Mouse (Mus musculus): ENCODE data around the gene Cfap77.
"Not testable (repeated sequence)": the region's sequence is repeated elsewhere in the genome, so short reads cannot be mapped to it uniquely, and the experiment has no call there.

Cfap77 gene

GRCm38 (mm10) chr2:29054991-29055390, at the start of gene Cfap77:
Gene Cfap77 (minus strand): TSS chr2:29055066.
- no peak for DNase-seq

- not testable (repeated sequence) for DNase-seq
Observed at GRCm38 (mm10) chr2:29102416-29103377, 47.8 kb upstream of the Cfap77 start.

- no peak for DNase-seq
Observed at GRCm38 (mm10) chr2:29100822-29101534, 46.1 kb upstream of the Cfap77 start.

- DNase-seq: no peak
Observed at GRCm38 (mm10) chr2:29099646-29100045, 44.8 kb upstream of the Cfap77 start.

GRCm38 (mm10) chr2:29098786-29099185, 43.9 kb upstream of the Cfap77 start:
- DNase-seq: no peak

GRCm38 (mm10) chr2:29097955-29098354, 43.1 kb upstream of the Cfap77 start:
- not testable (repeated sequence) for DNase-seq

- DNase-seq: no peak
Observed at GRCm38 (mm10) chr2:29097465-29097864, 42.6 kb upstream of the Cfap77 start.

- no peak for DNase-seq
Observed at GRCm38 (mm10) chr2:29096751-29097150, 41.9 kb upstream of the Cfap77 start.

GRCm38 (mm10) chr2:29095674-29096073, 40.8 kb upstream of the Cfap77 start:
- no peak for DNase-seq

- not testable (repeated sequence) for DNase-seq
Observed at GRCm38 (mm10) chr2:29089276-29089675, 34.4 kb upstream of the Cfap77 start.

GRCm38 (mm10) chr2:29086026-29086425, 31.2 kb upstream of the Cfap77 start:
- no peak for DNase-seq

- no peak for DNase-seq
Observed at GRCm38 (mm10) chr2:29081965-29082364, 27.1 kb upstream of the Cfap77 start.

GRCm38 (mm10) chr2:29076226-29076625, 21.4 kb upstream of the Cfap77 start:
- DNase-seq: no peak

GRCm38 (mm10) chr2:29075331-29076070, 20.6 kb upstream of the Cfap77 start:
- DNase-seq: no peak

- DNase-seq: no peak
Observed at GRCm38 (mm10) chr2:29074676-29075075, 19.8 kb upstream of the Cfap77 start.

GRCm38 (mm10) chr2:29066410-29066809, 11.5 kb upstream of the Cfap77 start:
- DNase-seq: no peak

- DNase-seq: no peak
Observed at GRCm38 (mm10) chr2:29065796-29066195, 10.9 kb upstream of the Cfap77 start.

GRCm38 (mm10) chr2:29060135-29060597, 5.3 kb upstream of the Cfap77 start, which contains the start of gene Ttf1:
Gene Ttf1 (plus strand): TSS chr2:29060262.
- peak; percentile 93 for DNase-seq

GRCm38 (mm10) chr2:29054545-29054935, 326 bp downstream of the Cfap77 start:
- DNase-seq: no peak

- DNase-seq: peak; percentile 65
Observed at GRCm38 (mm10) chr2:29053802-29054544, 893 bp downstream of the Cfap77 start.

- peak; percentile 39 for DNase-seq
Observed at GRCm38 (mm10) chr2:29052943-29053454, 1.9 kb downstream of the Cfap77 start.

GRCm38 (mm10) chr2:29051932-29052331, 2.9 kb downstream of the Cfap77 start:
- DNase-seq: no peak

All from cerebellum, adult 9-10 months (tissue).